Mouse (Mus musculus) C2C12 (cell line): ENCODE data around the gene Tex36.

ENCODE experiments used
- CTCF ChIP-seq: IDR thresholded peaks from one replicate; pipeline ENCODE4 v1.5.1; 2011; ENCODE audit not compliant: control insufficient read depth, insufficient read depth, insufficient read length
- FOSL1 ChIP-seq: IDR thresholded peaks from one replicate; pipeline ENCODE4 v1.8.0; 2011; ENCODE audit warnings: mild to moderate bottlenecking, low read length; ENCODE audit not compliant: poor library complexity, insufficient read depth, severe bottlenecking
- MYOG ChIP-seq: IDR thresholded peaks from one replicate; pipeline ENCODE4 v1.6.1; 2011; ENCODE audit not compliant: control insufficient read depth, insufficient read length; ENCODE audit errors: extremely low read depth
- USF1 ChIP-seq: IDR thresholded peaks from one replicate; pipeline ENCODE4 v1.6.1; 2011; ENCODE audit warnings: low read depth, mild to moderate bottlenecking, control low read depth, moderate library complexity

DNA sequence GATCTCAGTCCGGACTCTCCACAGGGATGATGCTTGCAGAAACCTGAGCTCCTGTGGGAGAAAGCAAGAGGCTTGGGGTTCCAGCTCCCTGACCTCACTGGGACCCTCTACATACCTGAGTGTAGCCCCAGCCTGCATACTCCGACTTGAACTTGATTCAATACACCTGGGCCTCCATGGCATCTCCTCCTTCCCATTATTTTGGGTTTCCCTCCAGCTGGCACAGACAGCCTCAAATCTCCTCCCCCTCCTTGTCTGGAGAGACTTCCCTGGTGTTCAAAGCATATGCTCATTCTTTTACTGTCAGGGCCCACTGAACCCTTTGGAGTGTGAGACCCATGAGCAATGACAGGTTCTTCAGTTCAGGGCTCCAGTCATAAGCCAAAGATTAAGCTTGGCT, 11.0 kb upstream of the Tex36 start:
- TF ChIP-seq CTCF (no peak), MYOG (no peak), USF1 (no peak), FOSL1 (no peak)
